Mouse (Mus musculus): ENCODE measurements around the gene Rpn1.
"Not testable (repeated sequence)": the region's sequence is repeated elsewhere in the genome, so short reads cannot be mapped to it uniquely, and the experiment has no call there.

Rpn1 gene

DNA sequence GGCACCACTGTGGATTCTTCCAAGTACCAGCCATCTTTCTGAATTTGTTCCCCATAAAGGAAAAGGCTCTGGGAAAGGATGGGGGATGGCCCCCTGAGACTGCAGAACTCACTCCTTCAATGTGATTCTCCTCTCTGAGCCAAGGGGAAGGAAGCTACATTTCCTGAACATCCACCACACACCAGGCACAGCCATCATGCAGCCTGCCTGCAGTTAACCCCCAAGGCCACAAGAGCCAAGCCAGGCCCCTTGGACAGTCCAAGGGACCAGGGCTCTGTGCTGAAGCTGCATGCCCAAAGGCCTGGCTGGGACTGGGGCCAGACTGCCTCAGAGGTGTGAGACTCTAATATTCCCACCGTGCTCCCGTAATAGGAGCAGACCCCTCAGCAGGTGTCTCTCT lies 37.5 kb downstream of the Rpn1 start:
- no peak for DNase-seq (ENCODE audit: low spot score)

DNA sequence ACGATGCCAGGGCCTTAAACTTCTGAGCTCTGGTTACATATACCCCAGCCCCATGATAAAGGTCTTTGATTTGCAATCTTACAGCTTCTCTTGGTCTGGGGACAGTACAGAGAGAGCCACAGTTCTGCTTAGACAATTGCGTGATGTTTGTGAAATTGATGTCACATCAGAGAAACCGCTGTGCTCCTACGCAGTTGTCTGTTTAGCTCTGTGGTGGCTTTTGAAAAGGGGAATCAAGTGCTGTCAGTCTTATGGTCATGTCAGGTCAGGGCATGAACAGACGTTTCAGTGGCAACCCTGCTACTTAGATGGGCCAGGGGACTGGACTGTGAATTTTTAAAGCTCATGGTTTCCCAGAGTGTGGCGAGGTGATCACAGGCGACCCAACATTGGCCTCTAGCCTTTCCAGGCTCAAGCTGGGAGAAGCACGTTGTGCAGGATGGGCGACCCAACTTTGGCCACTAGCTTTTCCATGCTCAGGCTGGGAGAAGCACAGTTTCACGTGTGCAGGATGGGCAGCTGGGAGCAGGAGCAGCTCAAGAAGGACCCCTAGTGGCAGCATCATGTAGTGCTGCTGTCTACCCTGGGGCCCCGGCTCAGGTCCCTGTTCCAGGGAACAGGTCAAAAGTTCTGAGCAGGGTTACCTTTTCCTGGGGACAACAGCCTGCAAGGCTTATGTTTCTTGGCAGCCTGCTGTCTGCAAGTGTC lies 39.0 kb downstream of the Rpn1 start:
- peak; percentile 8 for DNase-seq (ENCODE audit: low spot score)

GRCm38 (mm10) chr6:88123858-88124261 lies 39.6 kb downstream of the Rpn1 start:
- no peak for DNase-seq (ENCODE audit: low spot score)

DNA sequence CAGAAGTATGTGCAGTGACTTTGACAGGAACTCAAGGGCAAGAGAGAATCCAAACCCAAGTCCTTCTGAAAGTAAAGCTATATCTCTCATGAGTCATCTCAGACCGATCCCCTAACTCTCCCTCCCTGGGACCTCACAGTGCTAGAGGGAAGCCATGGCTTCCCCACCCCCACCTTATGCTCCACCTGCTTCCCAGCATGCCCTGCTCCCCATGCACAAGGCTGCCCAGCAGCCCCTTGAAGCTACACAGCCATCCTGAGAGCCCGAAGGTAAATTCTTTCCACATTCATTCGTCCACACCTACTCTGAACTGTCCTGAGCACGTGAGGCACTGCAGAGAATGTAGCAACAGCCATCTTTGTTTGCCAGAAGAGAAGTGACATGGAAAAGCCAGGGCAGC lies 40.3 kb downstream of the Rpn1 start:
- DNase-seq (ENCODE audit: low spot score) = no peak

DNA sequence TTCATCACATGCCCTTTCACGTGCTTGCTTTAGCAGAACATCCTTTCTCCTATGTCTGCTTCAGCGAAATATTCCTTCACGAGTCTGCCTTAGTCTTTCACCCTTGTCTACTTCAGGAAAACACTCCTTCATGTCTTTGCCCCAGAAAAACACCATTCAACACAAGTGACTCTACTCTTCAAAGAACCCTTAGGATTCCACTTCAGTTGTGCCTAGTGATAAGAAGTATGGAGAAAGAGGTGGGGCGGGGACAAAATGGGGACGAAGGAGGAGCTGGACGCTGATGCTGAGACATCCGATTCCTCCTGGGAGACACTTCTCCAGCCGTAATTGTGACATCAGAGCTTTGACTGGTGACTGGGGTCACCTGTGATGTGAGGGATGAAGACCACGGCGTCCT lies 41.5 kb downstream of the Rpn1 start:
- DNase-seq (ENCODE audit: low spot score) = not testable (repeated sequence)

DNA sequence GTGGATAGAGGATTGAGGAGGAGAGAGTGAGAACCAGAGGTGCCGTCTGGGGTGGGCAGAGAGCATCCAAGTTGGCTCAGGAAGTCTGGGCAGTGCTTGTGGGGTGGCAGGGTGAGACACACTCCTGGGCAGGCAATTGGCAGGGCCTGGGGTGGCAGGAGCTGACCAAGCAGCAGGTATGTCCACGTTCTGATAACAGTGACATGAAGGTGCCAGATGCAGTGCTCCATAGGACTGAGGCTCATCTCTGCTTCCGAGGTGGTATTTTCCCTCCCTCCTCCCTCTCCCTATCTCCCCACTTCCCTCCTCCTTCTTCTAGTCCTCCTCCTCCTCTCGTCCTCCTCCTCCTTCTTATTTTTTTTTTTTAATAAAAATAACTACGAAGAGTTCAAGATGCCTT lies 47.2 kb downstream of the Rpn1 start:
- DNase-seq (ENCODE audit: low spot score) = no peak

GRCm38 (mm10) chr6:88132051-88132450 lies 47.8 kb downstream of the Rpn1 start:
- DNase-seq (ENCODE audit: low spot score) = no peak

DNA sequence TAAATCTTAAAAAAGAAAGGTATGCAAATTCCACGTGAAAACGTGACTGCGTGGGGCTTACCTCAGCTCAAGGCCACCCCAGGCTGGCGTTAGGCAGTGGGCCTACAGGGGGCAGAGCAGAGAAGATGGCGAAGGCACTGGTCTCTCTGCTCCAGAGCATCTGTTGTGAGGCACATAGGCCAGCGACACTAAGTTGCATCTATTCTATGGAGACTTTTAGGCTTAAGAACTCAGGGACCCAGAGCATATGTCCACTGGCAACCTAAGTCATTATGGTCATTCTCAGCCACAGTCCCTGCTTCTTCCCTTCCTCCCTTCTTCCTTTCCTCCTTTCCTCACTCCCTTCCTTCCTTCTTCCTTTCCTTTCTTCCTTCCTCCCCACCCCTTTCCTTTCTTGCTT lies 48.8 kb downstream of the Rpn1 start:
- no peak for DNase-seq (ENCODE audit: low spot score)

DNA sequence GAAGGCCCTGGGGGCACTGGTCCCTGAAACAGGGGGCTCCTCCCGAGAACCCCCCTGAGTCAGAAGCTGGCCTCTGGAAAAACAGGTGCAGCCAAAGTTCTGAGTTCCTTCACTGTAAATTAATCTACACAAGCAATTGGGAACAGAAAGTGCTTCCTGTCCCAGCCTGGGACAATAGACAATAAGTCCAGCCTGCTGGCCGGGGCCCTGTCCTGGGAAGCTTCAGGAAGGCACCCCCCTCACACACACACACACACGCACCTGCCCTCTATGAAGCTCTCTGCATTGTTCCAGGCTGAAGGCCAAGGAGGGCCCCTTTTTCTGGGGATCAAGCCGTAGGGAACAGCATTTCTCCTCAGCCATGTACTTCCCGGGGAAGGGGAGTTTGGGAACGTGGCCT lies 49.6 kb downstream of the Rpn1 start:
- no peak for DNase-seq (ENCODE audit: low spot score)

DNA sequence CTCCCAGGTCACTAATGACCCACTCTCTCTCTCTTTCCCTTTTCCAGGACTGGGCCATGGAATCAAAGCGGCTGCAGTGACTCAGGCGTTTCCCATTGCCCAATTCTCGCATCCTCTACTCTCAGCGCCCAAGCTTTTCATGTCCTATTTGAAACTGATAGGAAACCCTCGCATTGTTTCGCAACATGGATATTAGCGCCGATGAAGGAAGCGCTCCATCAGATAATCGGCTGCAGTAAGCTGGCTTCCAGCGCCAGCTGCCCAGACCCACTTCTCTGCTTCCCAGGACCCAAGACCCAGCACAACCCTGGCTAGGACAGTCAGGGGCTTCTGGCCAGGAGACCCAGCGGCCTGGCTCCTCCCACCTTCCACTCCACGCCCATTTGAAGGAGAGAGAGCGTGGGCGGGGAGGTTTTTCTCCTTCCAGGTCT lies 51.9 kb downstream of the Rpn1 start:
- DNase-seq (ENCODE audit: low spot score) = no peak

- no peak for DNase-seq (ENCODE audit: low spot score)
Measured at GRCm38 (mm10) chr6:88138485-88138884, 54.2 kb downstream of the Rpn1 start.

DNA sequence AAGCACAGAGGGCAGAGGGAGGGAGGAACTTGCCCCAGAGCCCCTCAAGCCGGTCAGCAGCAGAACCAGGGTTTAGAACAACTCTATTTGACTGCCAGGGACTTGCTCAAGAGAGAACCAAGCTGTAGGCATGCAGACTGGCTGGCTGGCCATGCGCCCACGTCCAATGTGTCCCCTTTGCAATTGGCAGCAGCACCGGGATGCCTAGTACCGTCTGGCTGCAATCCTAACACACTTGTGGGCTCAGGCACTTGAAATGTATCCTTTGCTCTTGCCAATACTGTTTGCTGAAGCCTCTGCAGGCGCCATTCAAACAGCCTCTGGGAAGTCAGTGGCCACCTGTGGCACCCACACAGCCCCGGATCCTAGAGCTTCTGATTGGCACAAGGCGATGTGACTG lies 56.0 kb downstream of the Rpn1 start:
- no peak for DNase-seq (ENCODE audit: low spot score)

GRCm38 (mm10) chr6:88145793-88146192 lies 61.5 kb downstream of the Rpn1 start:
- DNase-seq (ENCODE audit: low spot score) = no peak

- DNase-seq (ENCODE audit: low spot score) = no peak
Measured at GRCm38 (mm10) chr6:88146576-88146975, 62.3 kb downstream of the Rpn1 start.

- no peak for DNase-seq (ENCODE audit: low spot score)
Measured at GRCm38 (mm10) chr6:88147411-88148003, 63.2 kb downstream of the Rpn1 start.

GRCm38 (mm10) chr6:88151335-88151734 lies 67.1 kb downstream of the Rpn1 start:
- DNase-seq (ENCODE audit: low spot score) = no peak

GRCm38 (mm10) chr6:88152127-88152705 lies 67.9 kb downstream of the Rpn1 start:
- DNase-seq (ENCODE audit: low spot score) = no peak

DNA sequence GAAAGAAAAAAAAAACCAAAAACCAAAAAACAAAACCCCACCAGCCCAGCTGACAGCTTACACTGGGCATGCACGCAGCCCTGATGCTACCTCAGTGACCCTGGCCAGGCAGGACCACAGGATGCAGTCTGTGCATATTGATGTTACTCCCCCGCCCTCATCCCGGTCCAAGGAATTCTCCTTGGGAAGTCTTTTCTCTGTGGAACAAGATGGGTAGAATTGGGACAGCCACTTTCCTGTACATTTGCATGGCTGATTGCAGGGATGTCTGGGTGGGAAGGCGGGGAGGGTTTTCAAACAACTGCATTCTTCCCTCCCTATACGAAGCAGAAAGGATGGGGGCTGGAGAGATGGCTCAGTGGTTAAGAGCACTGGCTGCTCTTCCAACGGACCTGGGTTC lies 68.7 kb downstream of the Rpn1 start:
- no peak for DNase-seq (ENCODE audit: low spot score)
